Mouse (Mus musculus): ENCODE measurements around the gene Serpinb6a.

Gene Serpinb6a

GRCm38 (mm10) chr13:33906821-33907220, 95.8 kb downstream of the Serpinb6a start:
- no peak for DNase-seq (ENCODE audit: low read depth)

- no peak for DNase-seq (ENCODE audit: low read depth)
Observed at GRCm38 (mm10) chr13:33905176-33905954, 97.2 kb downstream of the Serpinb6a start, which contains the start of gene Serpinb6c. Serpinb6c (minus strand) TSS chr13:33905708.

- no peak for DNase-seq (ENCODE audit: low read depth)
Observed at GRCm38 (mm10) chr13:33903290-33903689, 99.3 kb downstream of the Serpinb6a start.

DNA sequence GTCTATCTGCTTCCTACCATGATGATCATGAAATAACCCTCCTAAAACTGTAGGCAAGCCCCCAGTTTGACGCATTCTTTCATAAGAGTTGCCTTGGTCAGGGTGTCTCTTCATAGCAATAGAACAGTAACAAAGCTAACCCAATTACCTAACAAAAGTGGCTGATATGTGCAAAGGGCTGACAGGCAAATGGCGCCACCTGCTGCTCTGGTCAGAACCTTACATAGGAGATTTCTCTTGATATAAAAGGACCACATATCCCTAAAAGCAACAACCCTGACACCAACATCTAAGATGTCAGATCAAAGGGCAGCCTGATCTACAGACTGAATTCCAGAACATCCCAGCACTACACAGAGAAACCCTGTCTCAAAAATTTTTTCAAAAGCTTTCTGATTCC, 108.4 kb downstream of the Serpinb6a start:
- DNase-seq (ENCODE audit: low read depth): peak; percentile 68

Measured in NIH3T3 (cell line).